Mouse (Mus musculus) E14TG2a.4 (cell line): Measurements from ENCODE around the gene Urb2.

Experiments
- CTCF ChIP-seq: conservative IDR thresholded peaks from 2 replicates; pipeline ENCODE4 v1.5.1; 2014; ENCODE audit warnings: low read length
- NANOG ChIP-seq: IDR thresholded peaks from 2 replicates; pipeline ENCODE4 v1.6.1; 2014; ENCODE audit warnings: borderline replicate concordance, low read length, mixed read lengths
- POU5F1 ChIP-seq: IDR thresholded peaks from 2 replicates; pipeline ENCODE4 v1.6.1; 2014; ENCODE audit warnings: low read length, borderline replicate concordance

DNA sequence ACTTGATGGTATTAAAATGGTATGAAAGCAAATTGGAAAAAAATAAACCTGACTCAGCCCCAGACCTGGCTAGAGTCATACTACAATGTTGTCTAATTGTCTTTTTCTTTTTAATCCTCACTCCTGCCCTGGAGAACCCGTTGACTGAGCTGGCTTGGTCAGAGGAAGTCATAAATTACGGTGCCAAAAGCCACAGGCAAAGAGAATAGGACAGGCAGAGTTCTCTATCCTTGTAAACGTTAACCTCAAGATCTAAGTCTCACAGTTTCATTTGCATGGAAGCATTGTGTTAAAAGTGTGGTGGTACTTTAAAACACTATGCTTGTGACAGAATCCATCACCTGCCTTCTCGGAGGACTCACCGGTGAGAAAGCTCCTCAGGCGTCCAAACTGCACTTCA lies 13.5 kb upstream of the Urb2 start:
- TF ChIP-seq CTCF (no peak), POU5F1 (no peak), NANOG (no peak)
